Mouse (Mus musculus) cortical plate, adult 2 months (tissue): Measurements from ENCODE around the gene Ptprm.

Experiments used
- CTCF ChIP-seq: fragments of 200-500 bp; IDR thresholded peaks from 2 replicates; pipeline ENCODE4 v1.5.1; 2011; ENCODE audit warnings: mild to moderate bottlenecking, control low read depth, low read length; ENCODE audit not compliant: insufficient read depth; ENCODE audit errors: extremely low read depth
- POLR2A ChIP-seq: fragments of 200-500 bp; IDR thresholded peaks from 2 replicates; pipeline ENCODE4 v1.6.1; 2011; ENCODE audit warnings: mild to moderate bottlenecking, low read length, control low read depth; ENCODE audit not compliant: insufficient read depth; ENCODE audit errors: extremely low read depth

DNA sequence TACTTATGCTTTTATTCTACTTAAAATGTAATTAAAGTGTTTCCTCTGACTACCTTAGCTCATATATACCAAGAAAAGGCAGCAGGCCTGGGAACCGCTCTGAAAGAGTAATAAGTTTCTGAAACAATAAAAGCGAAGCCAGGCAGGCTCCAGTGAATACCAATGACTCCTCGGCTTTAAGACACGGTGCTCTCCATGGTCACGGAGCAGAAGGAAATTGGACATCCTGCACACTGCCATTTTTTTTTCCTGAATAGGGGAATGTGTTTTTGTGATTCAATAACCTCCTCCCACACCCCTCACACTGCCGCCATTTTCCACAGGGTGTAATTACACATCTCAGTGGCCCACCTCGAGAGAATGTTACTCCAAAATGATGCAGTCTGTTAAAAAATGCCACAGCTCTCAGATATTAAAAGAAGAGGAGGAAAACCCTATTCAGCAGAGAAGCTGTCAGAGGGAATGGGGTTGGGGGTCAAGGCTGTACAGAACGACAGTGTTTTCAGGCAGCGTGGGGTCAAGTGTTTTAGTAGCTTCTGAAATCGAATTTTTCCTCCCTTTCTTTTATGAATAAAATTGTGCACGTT is 585.5 kb downstream of the Ptprm start:
- no peak for TF ChIP-seq POLR2A
- TF ChIP-seq CTCF, result no peak
